Mouse (Mus musculus): ENCODE results near the gene Ephb2. TPM values are rescaled to one million over a fixed set of nuclear protein-coding genes. Genes with fewer than 3 reads are reported as not detected.

Gene Ephb2
- polyA plus RNA-seq, 1 experiment, result 16.8 TPM

DNA sequence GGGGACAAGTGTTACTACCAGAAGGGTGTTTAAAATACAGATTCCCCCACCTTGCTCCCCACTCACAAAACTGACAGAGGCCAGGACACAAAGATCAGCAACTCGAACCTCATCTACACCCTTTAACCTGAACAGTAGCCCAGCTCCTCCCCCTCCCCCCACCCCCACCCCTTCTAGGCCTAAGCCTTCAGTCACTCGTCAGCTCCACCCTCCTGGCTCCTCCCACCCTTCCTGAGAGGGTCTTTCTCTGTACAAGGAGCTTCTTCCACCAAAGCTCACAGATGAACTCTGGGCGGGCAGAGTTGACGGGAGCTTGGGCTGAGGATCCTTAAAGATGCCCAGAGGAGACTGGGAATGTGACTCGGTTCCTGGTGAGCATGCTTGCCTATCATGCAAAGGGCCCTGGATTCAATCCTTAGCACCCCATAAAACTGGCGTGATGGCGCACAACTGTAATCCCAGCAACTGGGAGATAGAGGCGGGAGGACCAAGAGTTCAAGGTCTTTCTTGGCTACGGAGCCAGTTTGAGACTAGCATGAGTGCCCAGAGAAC is 5.4 kb downstream of the Ephb2 start:
- no peak for TF ChIP-seq MYOD1 (IDR thresholded peaks at IDR 0.05; ENCODE audit: control insufficient read depth, insufficient read length, low read depth)
- TF ChIP-seq CTCF (IDR thresholded peaks at IDR 0.05; ENCODE audit: control insufficient read depth, insufficient read depth, insufficient read length), result no peak
- TF ChIP-seq MAX (IDR thresholded peaks at IDR 0.05), result no peak
- TF ChIP-seq FOSL1 (IDR thresholded peaks at IDR 0.05; ENCODE audit: insufficient read depth, low read length, poor library complexity, severe bottlenecking), result no peak
- TF ChIP-seq CEBPB (IDR thresholded peaks at IDR 0.05; ENCODE audit: low read depth), result no peak
- TF ChIP-seq USF1 (IDR thresholded peaks at IDR 0.05; ENCODE audit: low read depth), result no peak
- no peak for TF ChIP-seq MYOG (IDR thresholded peaks at IDR 0.05; ENCODE audit: control insufficient read depth, extremely low read depth, insufficient read length)
- H3ac ChIP-seq (ENCODE audit: control insufficient read depth, insufficient read length, low read depth), result no peak overlapping the region
- H3K79me2 ChIP-seq (ENCODE audit: control insufficient read depth, insufficient read depth), result peaks cover 38% of the 10 kb centered on the region
- no peaks in the 10 kb centered on the region for H3K36me3 ChIP-seq (ENCODE audit: control insufficient read depth, insufficient read depth)
- H3K79me3 ChIP-seq (ENCODE audit: low read depth), result peaks cover 12% of the 10 kb centered on the region
- H3K27me3 ChIP-seq (ENCODE audit: control insufficient read depth, insufficient read depth, insufficient read length), result no peaks in the 10 kb centered on the region
- no peak overlapping the region for H3K4me3 ChIP-seq (ENCODE audit: insufficient read depth, poor library complexity, severe bottlenecking)

DNA sequence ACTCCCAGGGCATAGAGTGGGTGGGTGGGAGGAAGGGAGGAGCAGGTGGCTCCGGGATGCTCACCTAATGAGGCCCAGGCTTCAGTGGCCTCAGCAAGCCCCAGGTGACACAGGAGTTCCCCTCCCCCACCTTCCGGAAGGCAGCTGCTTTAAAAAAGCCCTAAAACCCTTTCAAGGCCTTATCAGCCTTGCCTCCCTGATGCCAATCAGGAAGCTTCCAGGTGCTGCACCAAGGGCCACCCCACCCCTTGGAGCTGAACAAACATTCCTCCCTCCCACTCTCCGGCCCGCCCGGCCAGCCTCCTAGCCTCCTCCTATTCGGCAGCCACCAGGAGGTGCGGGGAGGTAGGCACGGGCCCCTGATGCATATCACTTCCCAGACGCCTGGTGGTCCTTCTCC is 6.0 kb downstream of the Ephb2 start:
- TF ChIP-seq MAX (IDR thresholded peaks at IDR 0.05) (no peak), MYOD1 (IDR thresholded peaks at IDR 0.05; ENCODE audit: control insufficient read depth, insufficient read length, low read depth) (no peak), MYOG (IDR thresholded peaks at IDR 0.05; ENCODE audit: control insufficient read depth, extremely low read depth, insufficient read length) (no peak), FOSL1 (IDR thresholded peaks at IDR 0.05; ENCODE audit: insufficient read depth, low read length, poor library complexity, severe bottlenecking) (no peak), CTCF (IDR thresholded peaks at IDR 0.05; ENCODE audit: control insufficient read depth, insufficient read depth, insufficient read length) (no peak), CEBPB (IDR thresholded peaks at IDR 0.05; ENCODE audit: low read depth) (no peak), USF1 (IDR thresholded peaks at IDR 0.05; ENCODE audit: low read depth) (no peak)
- peaks cover 12% of the 10 kb centered on the region for H3K79me3 ChIP-seq (ENCODE audit: low read depth)
- H3K79me2 ChIP-seq (ENCODE audit: control insufficient read depth, insufficient read depth), result peaks cover 38% of the 10 kb centered on the region
- no peaks in the 10 kb centered on the region for H3K27me3 ChIP-seq (ENCODE audit: control insufficient read depth, insufficient read depth, insufficient read length)
- H3K4me3 ChIP-seq (ENCODE audit: insufficient read depth, poor library complexity, severe bottlenecking), result no peak overlapping the region
- no peak overlapping the region for H3ac ChIP-seq (ENCODE audit: control insufficient read depth, insufficient read length, low read depth)
- no peaks in the 10 kb centered on the region for H3K36me3 ChIP-seq (ENCODE audit: control insufficient read depth, insufficient read depth)

- Histone ChIP-seq H3K79me2 (ENCODE audit: control insufficient read depth, insufficient read depth) (peaks cover 38% of the 10 kb centered on the region), H3K79me3 (ENCODE audit: low read depth) (peaks cover 12% of the 10 kb centered on the region), H3K27me3 (ENCODE audit: control insufficient read depth, insufficient read depth, insufficient read length) (no peaks in the 10 kb centered on the region), H3K4me3 (ENCODE audit: insufficient read depth, poor library complexity, severe bottlenecking) (no peak overlapping the region), H3K36me3 (ENCODE audit: control insufficient read depth, insufficient read depth) (no peaks in the 10 kb centered on the region), H3ac (ENCODE audit: control insufficient read depth, insufficient read length, low read depth) (no peak overlapping the region)
- TF ChIP-seq USF1 (IDR thresholded peaks at IDR 0.05; ENCODE audit: low read depth) (no peak), FOSL1 (IDR thresholded peaks at IDR 0.05; ENCODE audit: insufficient read depth, low read length, poor library complexity, severe bottlenecking) (no peak), MAX (IDR thresholded peaks at IDR 0.05) (no peak), MYOG (IDR thresholded peaks at IDR 0.05; ENCODE audit: control insufficient read depth, extremely low read depth, insufficient read length) (no peak), CEBPB (IDR thresholded peaks at IDR 0.05; ENCODE audit: low read depth) (no peak), MYOD1 (IDR thresholded peaks at IDR 0.05; ENCODE audit: control insufficient read depth, insufficient read length, low read depth) (no peak), CTCF (IDR thresholded peaks at IDR 0.05; ENCODE audit: control insufficient read depth, insufficient read depth, insufficient read length) (no peak)
Observed at GRCm38 (mm10) chr4:136828664-136829569, 6.9 kb downstream of the Ephb2 start.

DNA sequence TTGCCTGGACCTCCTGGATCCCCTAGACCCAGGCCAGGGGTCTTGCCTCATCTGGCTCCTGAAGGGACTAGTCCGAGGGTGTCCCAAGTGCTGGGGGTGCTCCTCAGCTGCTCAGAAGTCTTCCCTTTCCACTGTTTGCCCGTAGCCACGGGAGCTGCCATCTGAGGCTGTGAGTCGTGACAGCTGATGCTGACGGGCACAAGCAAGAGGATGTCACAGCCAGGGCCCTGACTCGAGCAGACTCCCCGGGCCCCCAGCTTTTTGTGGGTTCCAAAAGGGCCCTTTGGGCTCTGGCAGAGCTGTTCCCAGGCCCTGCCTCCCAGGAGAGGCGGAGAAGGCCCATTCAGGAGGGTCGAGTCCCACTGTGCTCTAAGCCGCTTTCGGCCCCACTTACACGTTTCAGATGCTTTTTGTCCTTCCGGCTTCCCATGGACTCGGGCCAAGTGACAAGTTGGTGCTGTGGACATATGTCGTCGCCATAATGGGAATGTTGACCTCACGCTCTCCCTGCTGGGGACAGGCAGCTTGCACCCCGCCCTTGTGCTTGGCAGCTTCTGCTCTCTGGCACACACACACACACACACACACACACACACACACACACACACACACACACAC is 10.7 kb downstream of the Ephb2 start:
- H3K27me3 ChIP-seq (ENCODE audit: control insufficient read depth, insufficient read depth, insufficient read length), result no peaks in the 10 kb centered on the region
- H3K79me2 ChIP-seq (ENCODE audit: control insufficient read depth, insufficient read depth), result peaks cover 9% of the 10 kb centered on the region
- no peaks in the 10 kb centered on the region for H3K36me3 ChIP-seq (ENCODE audit: control insufficient read depth, insufficient read depth)
- no peak overlapping the region for H3ac ChIP-seq (ENCODE audit: control insufficient read depth, insufficient read length, low read depth)
- H3K4me3 ChIP-seq (ENCODE audit: insufficient read depth, poor library complexity, severe bottlenecking), result no peak overlapping the region
- H3K79me3 ChIP-seq (ENCODE audit: low read depth), result peaks cover 3% of the 10 kb centered on the region
- TF ChIP-seq MYOG (IDR thresholded peaks at IDR 0.05; ENCODE audit: control insufficient read depth, extremely low read depth, insufficient read length) (no peak), CTCF (IDR thresholded peaks at IDR 0.05; ENCODE audit: control insufficient read depth, insufficient read depth, insufficient read length) (no peak), MYOD1 (IDR thresholded peaks at IDR 0.05; ENCODE audit: control insufficient read depth, insufficient read length, low read depth) (no peak), FOSL1 (IDR thresholded peaks at IDR 0.05; ENCODE audit: insufficient read depth, low read length, poor library complexity, severe bottlenecking) (no peak), CEBPB (IDR thresholded peaks at IDR 0.05; ENCODE audit: low read depth) (no peak), MAX (IDR thresholded peaks at IDR 0.05) (no peak), USF1 (IDR thresholded peaks at IDR 0.05; ENCODE audit: low read depth) (no peak)

DNA sequence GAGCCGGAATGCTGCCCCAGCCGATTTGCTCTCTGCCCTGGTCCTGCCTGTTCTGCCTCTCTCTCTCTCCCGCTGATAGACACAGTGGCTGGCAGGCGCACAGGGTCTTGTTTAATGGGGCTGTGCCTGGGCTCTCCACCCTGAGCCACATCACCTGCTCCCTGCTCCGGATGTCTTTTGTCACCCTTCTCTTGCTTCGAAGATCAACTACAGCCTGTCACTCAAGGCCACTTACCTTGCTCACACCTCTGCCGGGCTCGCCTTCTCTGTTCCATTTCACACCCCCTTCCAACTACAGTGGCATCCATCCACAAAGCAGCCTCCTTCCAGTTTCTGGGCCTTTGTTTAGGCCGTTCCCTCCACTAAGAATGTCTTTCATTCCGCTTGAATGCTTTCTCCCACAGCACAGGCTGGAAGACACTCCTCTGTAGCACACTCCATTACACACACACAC is 15.7 kb downstream of the Ephb2 start:
- H3K4me3 ChIP-seq (ENCODE audit: insufficient read depth, poor library complexity, severe bottlenecking), result no peak overlapping the region
- H3K79me2 ChIP-seq (ENCODE audit: control insufficient read depth, insufficient read depth), result no peaks in the 10 kb centered on the region
- peaks cover 3% of the 10 kb centered on the region for H3K79me3 ChIP-seq (ENCODE audit: low read depth)
- TF ChIP-seq MAX (IDR thresholded peaks at IDR 0.05) (no peak), CTCF (IDR thresholded peaks at IDR 0.05; ENCODE audit: control insufficient read depth, insufficient read depth, insufficient read length) (no peak), MYOG (IDR thresholded peaks at IDR 0.05; ENCODE audit: control insufficient read depth, extremely low read depth, insufficient read length) (no peak), MYOD1 (IDR thresholded peaks at IDR 0.05; ENCODE audit: control insufficient read depth, insufficient read length, low read depth) (no peak), CEBPB (IDR thresholded peaks at IDR 0.05; ENCODE audit: low read depth) (no peak), FOSL1 (IDR thresholded peaks at IDR 0.05; ENCODE audit: insufficient read depth, low read length, poor library complexity, severe bottlenecking) (no peak), USF1 (IDR thresholded peaks at IDR 0.05; ENCODE audit: low read depth) (no peak)
- H3ac ChIP-seq (ENCODE audit: control insufficient read depth, insufficient read length, low read depth), result no peak overlapping the region
- no peaks in the 10 kb centered on the region for H3K36me3 ChIP-seq (ENCODE audit: control insufficient read depth, insufficient read depth)
- H3K27me3 ChIP-seq (ENCODE audit: control insufficient read depth, insufficient read depth, insufficient read length), result no peaks in the 10 kb centered on the region

All from C2C12 (cell line).